8 mouse cellular contexts compared by ENCODE assay signal in genomic region chr3:31056651-31057627, GRCm38 (mm10). TPM values are rescaled to one million over a fixed set of nuclear protein-coding genes. Genes with fewer than 3 reads are reported as not detected.
DNase-seq lines count a peak whose midpoint lies in the region; ATAC-seq and TF ChIP-seq lines count a peak whose summit lies in the region.

No protein-coding gene starts in this region.

- dilution Hi-C loops in CH12.LX (cut with MboI; ENCODE audit: extremely low pct_ligation_motif_present, extremely low pct_unique_long_range_greater_than_20kb, low sequenced_read_pairs) = no loop called here

- H3K4me3 ChIP-seq in CH12.LX (replicated peaks in 1 of 3; ENCODE audit: low read depth in 2 of 3, low read length in 2 of 3, poor library complexity in 1 of 3) = no peak overlapping the region
- peak overlapping the region; percentile 62 to 81 for H3K4me3 ChIP-seq in heart, embryonic 14.5 days (ENCODE audit: control insufficient read depth in 1 of 2, insufficient read depth in 1 of 2, low read depth in 1 of 2, low read length in 2 of 2)
- peak overlapping the region; percentile 65 for H3K4me3 ChIP-seq in liver, embryonic 13.5 days (replicated peaks)
- peak overlapping the region; percentile 56 for H3K4me3 ChIP-seq in stomach, embryonic 16.5 days (replicated peaks; ENCODE audit: low read length)

- TF ChIP-seq RAD21 in CH12.LX (IDR thresholded peaks at IDR 0.05; ENCODE audit: low read depth, low read length) = peak; percentile 98

- peak; percentile 81 for DNase-seq in CH12.LX (ENCODE audit: extremely low read depth)
- peak; percentile 72 for DNase-seq in c-Kit-negative CD71-positive TER-119-positive erythroid progenitor cells, embryonic 14.5 days (ENCODE audit: low read depth, low spot score)
- peak; percentile 93 for DNase-seq in fibroblast of lung, adult 2 months (ENCODE audit: low read depth)
- DNase-seq in kidney, postnatal 14 days = peak; percentile 92
- DNase-seq in liver, embryonic 13.5 days = peak; percentile 73
- DNase-seq in neural tube, embryonic 10.5 days (ENCODE audit: extremely low spot score, low spot score) = peak; percentile 69

- no peak for TF ChIP-seq POLR2A in CH12.LX (IDR thresholded peaks at IDR 0.05; ENCODE audit: low read depth, low read length)

- H3K4me2 ChIP-seq in CH12.LX (ENCODE audit: insufficient read depth, low read depth, poor library complexity, severe bottlenecking) = peak overlapping the region; percentile 71; the same call in 1 of the 2 replicates
- peak overlapping the region; percentile 70 for H3K4me2 ChIP-seq in heart, embryonic 14.5 days (ENCODE audit: low read length)
- H3K4me2 ChIP-seq in liver, embryonic 13.5 days = peak overlapping the region; percentile 73
- peak overlapping the region; percentile 75 for H3K4me2 ChIP-seq in stomach, embryonic 16.5 days (ENCODE audit: low read depth, low read length)

- H3K4me1 ChIP-seq in CH12.LX (ENCODE audit: control insufficient read depth in 1 of 2, insufficient read depth in 2 of 2) = peaks cover 2 to 18% of the 10 kb centered on the region in 2 experiments; a peak in 3 of 4 replicates
- 0 out of 4 replicates have a peak, but pooled peaks cover 2 to 8% of the 10 kb centered on the region in 2 experiments for H3K4me1 ChIP-seq in heart, embryonic 14.5 days (ENCODE audit: control insufficient read depth in 2 of 2, insufficient read depth in 2 of 2, low read length in 2 of 2)
- peaks cover 16% of the 10 kb centered on the region for H3K4me1 ChIP-seq in liver, embryonic 13.5 days (replicated peaks)
- no peaks in the 10 kb centered on the region for H3K4me1 ChIP-seq in stomach, embryonic 16.5 days (ENCODE audit: control insufficient read depth, insufficient read depth, low read length)

- WGBS in heart, embryonic 14.5 days = 1% methylated on average over 30 of the region's 30 CpGs
- WGBS in liver, embryonic 13.5 days (ENCODE audit: insufficient replicate concordance) = 1% methylated on average over 30 of the region's 30 CpGs
- 1% methylated on average over 30 of the region's 30 CpGs for WGBS in stomach, embryonic 16.5 days

- in situ Hi-C loops in CH12.LX (cut with MboI; ENCODE audit: low pct_ligation_motif_present, low pct_unique_long_range_greater_than_20kb, low sequenced_read_pairs) = loop anchor here (5.0 to 25.0 kb wide), 2 partner anchors 80 to 180 kb away; no protein-coding TSS in a partner anchor

- TF ChIP-seq EP300 in CH12.LX (IDR thresholded peaks at IDR 0.05; ENCODE audit: low read length) = no peak

- no peaks in the 10 kb centered on the region for H3K9me3 ChIP-seq in CH12.LX (replicated peaks; ENCODE audit: low read length)
- H3K9me3 ChIP-seq in heart, embryonic 14.5 days (ENCODE audit: control insufficient read depth, low read length) = no peaks in the 10 kb centered on the region
- no peaks in the 10 kb centered on the region for H3K9me3 ChIP-seq in liver, embryonic 13.5 days (replicated peaks)
- H3K9me3 ChIP-seq in stomach, embryonic 16.5 days (replicated peaks; ENCODE audit: control insufficient read depth, low read length) = no peaks in the 10 kb centered on the region

- no peaks in the 10 kb centered on the region for H3K27me3 ChIP-seq in CH12.LX (replicated peaks)
- no peaks in the 10 kb centered on the region for H3K27me3 ChIP-seq in heart, embryonic 14.5 days (ENCODE audit: control insufficient read depth, insufficient read depth, low read length)
- H3K27me3 ChIP-seq in liver, embryonic 13.5 days = no peaks in the 10 kb centered on the region
- H3K27me3 ChIP-seq in stomach, embryonic 16.5 days (ENCODE audit: control insufficient read depth, insufficient read depth, low read length) = no peaks in the 10 kb centered on the region

- H3K36me3 ChIP-seq in CH12.LX (replicated peaks in 1 of 2; ENCODE audit: control insufficient read depth in 1 of 2, insufficient read depth in 1 of 2, low read length in 1 of 2) = peaks cover 0 to 6% of the 10 kb centered on the region in 2 experiments
- peaks cover under 1% of the 10 kb centered on the region; the same call in 1 of the 2 replicates for H3K36me3 ChIP-seq in heart, embryonic 14.5 days (ENCODE audit: control insufficient read depth, insufficient read depth, low read length)
- H3K36me3 ChIP-seq in liver, embryonic 13.5 days = no peaks in the 10 kb centered on the region
- no peaks in the 10 kb centered on the region for H3K36me3 ChIP-seq in stomach, embryonic 16.5 days (ENCODE audit: control insufficient read depth, insufficient read depth, low read length)

- peak; percentile 84 for ATAC-seq in heart, embryonic 14.5 days (ENCODE audit: insufficient number of reproducible peaks, insufficient read depth, low FRiP score, low read depth)
- ATAC-seq in liver, embryonic 13.5 days (ENCODE audit: low read depth) = peak; percentile 83
- peak; percentile 86 for ATAC-seq in stomach, embryonic 16.5 days (ENCODE audit: insufficient read depth, low FRiP score)

- H3K27ac ChIP-seq in CH12.LX (ENCODE audit: insufficient read depth, low read depth) = no peak overlapping the region
- peak overlapping the region; percentile 93 to 97 for H3K27ac ChIP-seq in heart, embryonic 14.5 days (replicated peaks in 1 of 2; ENCODE audit: control insufficient read depth in 1 of 2, insufficient read depth in 1 of 2, low read depth in 2 of 2, low read length in 2 of 2)
- H3K27ac ChIP-seq in liver, embryonic 13.5 days = peak overlapping the region; percentile 74
- H3K27ac ChIP-seq in stomach, embryonic 16.5 days (ENCODE audit: low read length) = peak overlapping the region; percentile 86

- no peaks in the 10 kb centered on the region for H3K79me2 ChIP-seq in CH12.LX (replicated peaks; ENCODE audit: control insufficient read depth, extremely low read depth, insufficient read depth, poor library complexity, severe bottlenecking)

- 0 out of 2 replicates have a peak overlapping the region, but pooled peaks have one; percentile 3 for H3K9ac ChIP-seq in CH12.LX (ENCODE audit: insufficient read depth, low read depth)
- peak overlapping the region; percentile 73 for H3K9ac ChIP-seq in heart, embryonic 14.5 days (ENCODE audit: low read length)
- peak overlapping the region; percentile 61 for H3K9ac ChIP-seq in liver, embryonic 13.5 days
- H3K9ac ChIP-seq in stomach, embryonic 16.5 days (ENCODE audit: low read length) = peak overlapping the region; percentile 62

- peak; percentile 86 to 98 for TF ChIP-seq CTCF in CH12.LX (conservative IDR thresholded peaks at IDR 0.05 in 1 of 2, IDR thresholded peaks at IDR 0.05 in 1 of 2; ENCODE audit: low read depth in 2 of 2, low read length in 2 of 2)

TF ChIP-seq in CH12.LX, 34 proteins besides CTCF, POLR2A, EP300 and RAD21:
- TF ChIP-seq E2F4 (IDR thresholded peaks at IDR 0.05; ENCODE audit: insufficient replicate concordance, low read depth, low read length) (no peak), IRF4 (IDR thresholded peaks at IDR 0.05; ENCODE audit: low read depth, low read length) (peak; percentile 62; the same call in 1 of the 2 replicates), JUND (conservative IDR thresholded peaks at IDR 0.05; ENCODE audit: low read depth, low read length) (peak; percentile 51), SMC3 (IDR thresholded peaks at IDR 0.05; ENCODE audit: low read depth, low read length) (peak; percentile 99), HCFC1 (IDR thresholded peaks at IDR 0.05; ENCODE audit: low read depth, low read length) (0 out of 2 replicates have a peak, but pooled peaks have one; percentile 20), ELF1 (IDR thresholded peaks at IDR 0.05; ENCODE audit: low read depth, low read length) (peak; percentile 65), NELFE (IDR thresholded peaks at IDR 0.05; ENCODE audit: low read depth, low read length) (no peak; the same call in 1 of the 2 replicates), NRF1 (IDR thresholded peaks at IDR 0.05; ENCODE audit: low read depth, low read length) (0 out of 2 replicates have a peak, but pooled peaks have one; percentile 24), JUN (IDR thresholded peaks at IDR 0.05; ENCODE audit: insufficient read depth, low read depth, low read length) (no peak), POLR2AphosphoS2 (IDR thresholded peaks at IDR 0.05; ENCODE audit: low read depth, low read length) (no peak), ZNF384 (IDR thresholded peaks at IDR 0.05; ENCODE audit: low read depth, low read length) (0 out of 2 replicates have a peak, but pooled peaks have one; percentile 31), ZC3H11A (IDR thresholded peaks at IDR 0.05; ENCODE audit: low read depth, low read length) (peak; percentile 95), USF2 (conservative IDR thresholded peaks at IDR 0.05; ENCODE audit: low read depth, low read length) (no peak)

RNA-seq across cellular contexts. Expression of gene Skil, which starts 37.9 kb away (rescaled TPM):
- 11.2 and 11.4 TPM in 2 replicates for total RNA-seq in CH12.LX (2012; rRNA removed)
- total RNA-seq in CH12.LX (2014; rRNA removed) = 18.9 and 22.4 TPM in 2 replicates
- polyA plus RNA-seq in CH12.LX (2012; ENCODE audit: insufficient read length, low read depth) = 11.0 and 11.1 TPM in 2 replicates
- polyA plus RNA-seq in heart, embryonic 14.5 days (2014; fragmentation: Nextera tagmentation; extraction: Ambion mirVana) = 16.7 and 19.0 TPM in 2 replicates
- 4.9 and 5.8 TPM in 2 replicates for polyA plus RNA-seq in liver, embryonic 13.5 days (2015; fragmentation: Nextera tagmentation; extraction: Ambion mirVana)
- polyA plus RNA-seq in stomach, embryonic 16.5 days (2015; fragmentation: Nextera tagmentation; extraction: Ambion mirVana) = 20.8 and 21.3 TPM in 2 replicates

Comparison
In these comparisons a context has a peak if more than half of its experiments do, and no peak if none do; other contexts are left out.
1. H3K4me3 ChIP-seq: peak in heart, embryonic 14.5 days (2 of 2), liver, embryonic 13.5 days (single experiment) and stomach, embryonic 16.5 days (single experiment); none in CH12.LX (0 of 3).
2. H3K9ac ChIP-seq: peak in every context shown above with its lines; median percentile 73 in heart, embryonic 14.5 days; 62 in stomach, embryonic 16.5 days; 61 in liver, embryonic 13.5 days; 3 in CH12.LX.
3. Peak in every context shown above with its lines, with median percentiles within 50 percentile points of each other: DNase-seq, H3K4me2 ChIP-seq and ATAC-seq.